Mouse (Mus musculus) liver, embryonic 16.5 days (tissue): ENCODE data around the gene Ltbr. TPM values are rescaled to one million over a fixed set of nuclear protein-coding genes. Genes with fewer than 3 reads are reported as not detected.

Source experiments
- ATAC-seq: fragments of 200-750 bp; cut with Nextera tagmentation; 2 replicates; pipeline ENCODE4 v1.8.0; 2017; ENCODE audit warnings: low read depth, mild to moderate bottlenecking, moderate number of reproducible peaks, moderate library complexity
- H3K27ac ChIP-seq: fragments of 300-500 bp; sonication (generic); 2 replicates; pipeline ENCODE4 v1.5.1; 2014; ENCODE audit warnings: mild to moderate bottlenecking, low read length
- H3K27me3 ChIP-seq: fragments of 300-500 bp; sonication (generic); 2 replicates; pipeline ENCODE4 v1.6.1; 2014; ENCODE audit warnings: low read depth, low read length, mixed read lengths; ENCODE audit not compliant: control insufficient read depth, insufficient read depth
- H3K36me3 ChIP-seq: fragments of 300-500 bp; sonication (generic); 2 replicates; pipeline ENCODE4 v1.6.1; 2014; ENCODE audit warnings: mild to moderate bottlenecking; ENCODE audit not compliant: control insufficient read depth, insufficient read depth
- H3K4me1 ChIP-seq: fragments of 300-500 bp; sonication (generic); 2 replicates; pipeline ENCODE4 v1.6.1; 2014; ENCODE audit warnings: low read depth, low read length, mixed read lengths; ENCODE audit not compliant: control insufficient read depth
- H3K4me2 ChIP-seq: fragments of 300-500 bp; sonication (generic); 2 replicates; pipeline ENCODE4 v1.6.1; 2014; ENCODE audit warnings: low read depth, low read length, mixed read lengths
- H3K4me3 ChIP-seq: fragments of 300-500 bp; sonication (generic); 2 replicates; pipeline ENCODE4 v1.5.1; 2014; ENCODE audit warnings: low read depth, mild to moderate bottlenecking, low read length
- H3K9ac ChIP-seq: fragments of 300-500 bp; sonication (generic); 2 replicates; pipeline ENCODE4 v1.6.1; 2014; ENCODE audit warnings: low read depth, low read length
- H3K9me3 ChIP-seq: fragments of 300-500 bp; sonication (generic); replicated peaks from 2 replicates; pipeline ENCODE4 v1.6.1; 2016; ENCODE audit warnings: low read length; ENCODE audit not compliant: control insufficient read depth
- WGBS: fragments of 180-500 bp; shearing (Covaris S2); extraction: QIAGEN DNeasy Blood & Tissue Kit; methylation state at CpG from one replicate; pipeline ENCODE4 v1.1.7; 2014; ENCODE audit not compliant: insufficient replicate concordance; 5-methylcytosine and 5-hydroxymethylcytosine counted together
- polyA plus RNA-seq: library from polyadenylated mRNA; unstranded; fragments of >200 nt; fragmentation: Nextera tagmentation; extraction: Ambion mirVana; gene quantifications from 2 replicates; pipeline ENCODE4 v1.2.1, GENCODE M21; 2015

Ltbr gene
- polyA plus RNA-seq, 1 experiment from 2014 or later, result 22.3 TPM

- H3K4me2 ChIP-seq, result peak overlapping the region; percentile 33
- H3K4me1 ChIP-seq, result peaks cover 41% of the 10 kb centered on the region
- H3K27me3 ChIP-seq, result no peaks in the 10 kb centered on the region
- no peaks in the 10 kb centered on the region for H3K9me3 ChIP-seq
- H3K36me3 ChIP-seq, result peaks cover 4% of the 10 kb centered on the region
- H3K9ac ChIP-seq, result no peak overlapping the region
- no peak overlapping the region for H3K4me3 ChIP-seq
- peak overlapping the region; percentile 10 for H3K27ac ChIP-seq
- ATAC-seq, result peak; percentile 54
- WGBS, result 8% methylated on average over 14 of the region's 14 CpGs
These were observed 40.9 kb upstream of the Ltbr start for GRCm38 (mm10) chr6:125354352-125355151.

- ATAC-seq, result no peak
- H3K4me2 ChIP-seq, result peak overlapping the region; percentile 33
- H3K4me3 ChIP-seq, result no peak overlapping the region
- peak overlapping the region; percentile 26; the same call in 1 of the 2 replicates for H3K9ac ChIP-seq
- H3K9me3 ChIP-seq, result no peaks in the 10 kb centered on the region
- H3K36me3 ChIP-seq, result peaks cover 4% of the 10 kb centered on the region
- H3K27ac ChIP-seq, result peak overlapping the region; percentile 10; the same call in 1 of the 2 replicates
- 33% methylated on average over 4 of the region's 4 CpGs for WGBS
- peaks cover 45% of the 10 kb centered on the region for H3K4me1 ChIP-seq
- H3K27me3 ChIP-seq, result no peaks in the 10 kb centered on the region
These were observed 40.0 kb upstream of the Ltbr start for GRCm38 (mm10) chr6:125353655-125354054.

- H3K9me3 ChIP-seq, result no peaks in the 10 kb centered on the region
- no peak overlapping the region for H3K9ac ChIP-seq
- no peak for ATAC-seq
- no peak overlapping the region for H3K27ac ChIP-seq
- peaks cover 4% of the 10 kb centered on the region for H3K36me3 ChIP-seq
- no peak overlapping the region for H3K4me3 ChIP-seq
- WGBS, result 30% methylated on average over 11 of the region's 11 CpGs
- peaks cover 45% of the 10 kb centered on the region for H3K4me1 ChIP-seq
- no peaks in the 10 kb centered on the region for H3K27me3 ChIP-seq
- peak overlapping the region; percentile 66; the same call in 1 of the 2 replicates for H3K4me2 ChIP-seq
These were observed 39.5 kb upstream of the Ltbr start for GRCm38 (mm10) chr6:125353221-125353620.

DNA sequence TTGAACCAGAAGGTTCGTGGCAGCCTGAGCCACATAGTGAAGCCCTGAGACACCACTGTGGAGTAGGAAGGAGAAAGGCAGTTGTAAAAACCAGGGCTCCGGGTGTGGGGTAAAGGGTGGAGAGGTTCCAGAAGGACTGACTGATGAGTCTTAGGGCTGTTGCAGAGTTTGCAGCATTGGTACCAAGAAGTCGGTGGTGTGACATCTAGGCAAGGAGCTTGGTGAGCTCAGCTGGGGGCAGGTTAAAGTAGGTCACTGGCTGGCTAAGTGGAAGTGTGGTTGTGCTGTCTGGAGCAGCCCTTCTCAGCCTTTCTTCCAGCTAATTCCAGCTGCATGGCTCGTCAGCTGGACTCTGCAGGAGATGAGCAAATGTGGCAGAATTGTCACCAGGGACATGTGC is 39.1 kb upstream of the Ltbr start:
- 35% methylated on average over 4 of the region's 4 CpGs for WGBS
- Histone ChIP-seq H3K27ac (no peak overlapping the region), H3K9ac (no peak overlapping the region), H3K9me3 (no peaks in the 10 kb centered on the region), H3K4me2 (0 out of 2 replicates have a peak overlapping the region, but pooled peaks have one; percentile 66), H3K27me3 (no peaks in the 10 kb centered on the region), H3K36me3 (peaks cover 2% of the 10 kb centered on the region; the same call in 1 of the 2 replicates), H3K4me3 (no peak overlapping the region), H3K4me1 (peaks cover 45% of the 10 kb centered on the region)
- no peak for ATAC-seq

GRCm38 (mm10) chr6:125352046-125352384 is 38.3 kb upstream of the Ltbr start:
- no peaks in the 10 kb centered on the region for H3K9me3 ChIP-seq
- no peaks in the 10 kb centered on the region for H3K27me3 ChIP-seq
- no peaks in the 10 kb centered on the region for H3K36me3 ChIP-seq
- H3K27ac ChIP-seq, result peak overlapping the region; percentile 1; the same call in 1 of the 2 replicates
- ATAC-seq, result no peak
- H3K4me1 ChIP-seq, result peaks cover 45% of the 10 kb centered on the region
- H3K9ac ChIP-seq, result no peak overlapping the region
- 38% methylated on average over 5 of the region's 5 CpGs for WGBS
- H3K4me2 ChIP-seq, result peak overlapping the region; percentile 66
- peak overlapping the region; percentile 68 for H3K4me3 ChIP-seq

- Histone ChIP-seq H3K4me1 (peaks cover 45% of the 10 kb centered on the region), H3K4me2 (peak overlapping the region; percentile 66), H3K9ac (no peak overlapping the region), H3K27ac (peak overlapping the region; percentile 1; the same call in 1 of the 2 replicates), H3K9me3 (no peaks in the 10 kb centered on the region), H3K36me3 (no peaks in the 10 kb centered on the region), H3K4me3 (peak overlapping the region; percentile 68), H3K27me3 (no peaks in the 10 kb centered on the region)
- ATAC-seq, result no peak
- WGBS, result 19% methylated on average over 8 of the region's 8 CpGs
These were observed 37.8 kb upstream of the Ltbr start for GRCm38 (mm10) chr6:125351368-125352045.

GRCm38 (mm10) chr6:125350995-125351324 is 37.3 kb upstream of the Ltbr start:
- Histone ChIP-seq H3K4me3 (peak overlapping the region; percentile 68), H3K4me1 (peaks cover 45% of the 10 kb centered on the region), H3K9ac (no peak overlapping the region; the same call in 1 of the 2 replicates), H3K36me3 (no peaks in the 10 kb centered on the region), H3K4me2 (peak overlapping the region; percentile 66), H3K9me3 (no peaks in the 10 kb centered on the region), H3K27me3 (no peaks in the 10 kb centered on the region), H3K27ac (no peak overlapping the region; the same call in 1 of the 2 replicates)
- 55% methylated on average over 2 of the region's 2 CpGs for WGBS
- no peak for ATAC-seq

DNA sequence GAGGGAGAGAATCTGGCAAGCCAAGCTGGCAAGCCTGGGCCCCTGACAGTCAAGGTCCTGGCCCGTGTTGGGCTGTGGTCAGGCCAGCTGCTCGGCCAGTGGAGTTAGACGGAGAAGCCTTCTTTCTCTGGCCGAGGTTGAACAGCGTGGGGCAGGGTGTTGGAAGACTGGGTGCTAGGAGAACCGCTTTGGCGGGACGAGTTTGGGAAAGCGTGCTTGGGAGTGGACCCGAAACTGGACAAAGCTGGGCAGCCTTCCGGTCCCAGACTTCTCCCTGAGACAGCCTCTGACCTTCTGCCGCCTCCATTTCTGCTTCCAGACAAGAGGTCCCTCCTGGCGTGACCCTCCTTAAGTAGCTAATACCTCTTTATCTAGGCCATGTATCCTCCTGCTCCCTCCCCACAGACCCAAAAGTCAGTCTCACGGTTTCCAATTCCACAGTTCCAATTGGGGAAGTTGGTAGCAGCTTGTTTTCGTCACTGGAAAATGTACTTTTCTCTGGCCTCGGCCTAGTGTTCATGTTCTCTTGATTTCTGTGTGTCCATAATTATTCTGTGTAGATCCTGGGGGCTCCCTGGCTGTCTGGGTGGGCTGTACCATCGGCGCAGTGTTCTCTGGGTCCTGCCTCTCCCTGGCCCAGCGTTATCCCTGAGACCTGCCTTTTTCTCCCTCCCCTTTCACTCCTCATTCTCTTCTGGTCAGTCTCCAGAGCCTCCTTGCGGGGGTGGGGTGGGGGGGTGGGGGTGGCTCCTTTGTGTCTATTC is 36.7 kb upstream of the Ltbr start:
- no peaks in the 10 kb centered on the region for H3K27me3 ChIP-seq
- WGBS, result 7% methylated on average over 20 of the region's 20 CpGs
- H3K4me2 ChIP-seq, result peak overlapping the region; percentile 66
- no peak for ATAC-seq
- H3K4me1 ChIP-seq, result peaks cover 41% of the 10 kb centered on the region
- peak overlapping the region; percentile 68 for H3K4me3 ChIP-seq
- H3K36me3 ChIP-seq, result no peaks in the 10 kb centered on the region
- no peaks in the 10 kb centered on the region for H3K9me3 ChIP-seq
- H3K9ac ChIP-seq, result peak overlapping the region; percentile 75
- peak overlapping the region; percentile 78 for H3K27ac ChIP-seq
